Mouse (Mus musculus): ENCODE results near the gene Cdc34b.
"Not testable (repeated sequence)": the region's sequence is repeated elsewhere in the genome, so short reads cannot be mapped to it uniquely, and the experiment has no call there.

Cdc34b gene

GRCm38 (mm10) chr11:94741732-94742272, at the start of gene Cdc34b:
Gene Cdc34b (plus strand): TSS chr11:94741782.
- no peak for DNase-seq (ENCODE audit: low spot score in 2 of 2)

- not testable (repeated sequence) for DNase-seq (ENCODE audit: low spot score in 2 of 2)
Observed at GRCm38 (mm10) chr11:94692502-94692901, 49.1 kb upstream of the Cdc34b start.

- no peak for DNase-seq (ENCODE audit: low spot score in 2 of 2)
Observed at GRCm38 (mm10) chr11:94695508-94695907, 46.1 kb upstream of the Cdc34b start.

GRCm38 (mm10) chr11:94697140-94697539, 44.4 kb upstream of the Cdc34b start:
- no peak for DNase-seq (ENCODE audit: low spot score in 2 of 2)

- no peak for DNase-seq (ENCODE audit: low spot score in 2 of 2)
Observed at GRCm38 (mm10) chr11:94697703-94698464, 43.7 kb upstream of the Cdc34b start.

- no peak for DNase-seq (ENCODE audit: low spot score in 2 of 2)
Observed at GRCm38 (mm10) chr11:94699399-94699798, 42.2 kb upstream of the Cdc34b start.

- DNase-seq (ENCODE audit: low spot score in 2 of 2): no peak
Observed at GRCm38 (mm10) chr11:94701401-94702215, 40.0 kb upstream of the Cdc34b start.

- DNase-seq (ENCODE audit: low spot score in 2 of 2): no peak
Observed at GRCm38 (mm10) chr11:94702216-94702610, 39.4 kb upstream of the Cdc34b start.

GRCm38 (mm10) chr11:94704020-94704419, 37.6 kb upstream of the Cdc34b start:
- no peak for DNase-seq (ENCODE audit: low spot score in 2 of 2)

GRCm38 (mm10) chr11:94704472-94704871, 37.1 kb upstream of the Cdc34b start, which contains the start of gene Gm11541:
Gene Gm11541 (minus strand): TSS chr11:94704499.
- no peak for DNase-seq (ENCODE audit: low spot score in 2 of 2)

GRCm38 (mm10) chr11:94713246-94713860, 28.2 kb upstream of the Cdc34b start:
- DNase-seq (ENCODE audit: low spot score in 2 of 2): no peak

- no peak for DNase-seq (ENCODE audit: low spot score in 2 of 2)
Observed at GRCm38 (mm10) chr11:94715622-94716021, 26.0 kb upstream of the Cdc34b start.

- no peak for DNase-seq (ENCODE audit: low spot score in 2 of 2)
Observed at GRCm38 (mm10) chr11:94716754-94717153, 24.8 kb upstream of the Cdc34b start.

- no peak for DNase-seq (ENCODE audit: low spot score in 2 of 2)
Observed at GRCm38 (mm10) chr11:94717239-94717638, 24.3 kb upstream of the Cdc34b start.

GRCm38 (mm10) chr11:94718113-94718909, 23.3 kb upstream of the Cdc34b start:
- no peak for DNase-seq (ENCODE audit: low spot score in 2 of 2)

GRCm38 (mm10) chr11:94719216-94719615, 22.4 kb upstream of the Cdc34b start:
- DNase-seq (ENCODE audit: low spot score in 2 of 2): no peak

- no peak for DNase-seq (ENCODE audit: low spot score in 2 of 2)
Observed at GRCm38 (mm10) chr11:94727306-94727705, 14.3 kb upstream of the Cdc34b start.

GRCm38 (mm10) chr11:94728545-94728944, 13.0 kb upstream of the Cdc34b start:
- DNase-seq (ENCODE audit: low spot score in 2 of 2): no peak

GRCm38 (mm10) chr11:94729565-94729964, 12.0 kb upstream of the Cdc34b start:
- DNase-seq (ENCODE audit: low spot score in 2 of 2): no peak

GRCm38 (mm10) chr11:94730261-94730660, 11.3 kb upstream of the Cdc34b start:
- DNase-seq (ENCODE audit: low spot score in 2 of 2): peak in 1 of 2 experiments; percentile 36

GRCm38 (mm10) chr11:94731229-94731628, 10.4 kb upstream of the Cdc34b start:
- no peak for DNase-seq (ENCODE audit: low spot score in 2 of 2)

All from spleen, postnatal 14 days (tissue).